Mouse (Mus musculus) megakaryocyte, adult 5-6 weeks (primary cell): ENCODE data around the gene F2rl1. TPM values are rescaled to one million over a fixed set of nuclear protein-coding genes. Genes with fewer than 3 reads are reported as not detected.

Experiments
- ATAC-seq: 2 replicates; pipeline ENCODE4 v1.8.0; 2016; ENCODE audit warnings: mild to moderate bottlenecking, inconsistent platforms; ENCODE audit not compliant: poor library complexity, severe bottlenecking
- total RNA-seq, 2 experiments: library from RNA; stranded (forward) in 1 of 2; stranded (reverse) in 1 of 2; fragments of 153-499, 151-499 nt in 1 of 2; fragments of 221-1000, 200-1000 nt in 1 of 2; gene quantifications; 2 replicates each; pipeline versions ENCODE4 v1.2.3 to v1.2.4; 2015 to 2017

Gene F2rl1
- total RNA-seq, 2 experiments from 2014 or later: 0.33 TPM; not detected in 1

DNA sequence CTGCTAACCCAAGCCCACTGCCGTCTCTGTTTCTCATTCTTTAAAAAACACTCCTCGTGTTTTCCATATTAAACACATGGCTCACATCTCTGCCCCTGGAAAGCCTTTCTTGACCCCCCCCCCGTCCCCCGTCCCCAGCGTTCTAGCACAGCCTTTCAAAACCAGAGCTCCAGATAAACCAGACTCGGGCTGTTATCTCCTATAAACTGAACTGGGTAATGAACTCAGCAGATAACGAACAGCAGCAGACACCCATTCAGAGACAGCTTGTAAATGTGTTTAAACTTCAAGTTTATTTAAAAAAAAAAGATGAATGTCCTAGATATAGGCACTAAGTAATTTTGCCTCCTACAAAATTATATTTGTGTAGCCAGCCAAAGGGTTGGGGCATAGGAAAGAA lies 49.9 kb downstream of the F2rl1 start:
- ATAC-seq: no peak

GRCm38 (mm10) chr13:95474294-95474693 lies 50.7 kb downstream of the F2rl1 start:
- ATAC-seq: no peak

- peak; percentile 64; the same call in 1 of the 2 replicates for ATAC-seq
Observed at GRCm38 (mm10) chr13:95470970-95471369, 54.1 kb downstream of the F2rl1 start.

Other genes with a start within 250 kb of the F2rl1 start
- 14.5 and 16.8 TPM in 2 replicates for gene Zbed3, start 201.6 kb downstream of the F2rl1 start, total RNA-seq (2015)
- 2.3 and 4.6 TPM in 2 replicates for gene Zbed3, start 201.6 kb downstream of the F2rl1 start, total RNA-seq (2017)
- gene Aggf1, start 149.9 kb downstream of the F2rl1 start, total RNA-seq (2015): 21.2 and 22.2 TPM in 2 replicates
- 38.1 and 40.3 TPM in 2 replicates for gene Aggf1, start 149.9 kb downstream of the F2rl1 start, total RNA-seq (2017)
- not detected in 2 replicates for gene Crhbp, start 80.3 kb downstream of the F2rl1 start, total RNA-seq (2015)
- not detected in 2 replicates for gene Crhbp, start 80.3 kb downstream of the F2rl1 start, total RNA-seq (2017)
- not detected in 2 replicates for gene S100z, start 46.5 kb downstream of the F2rl1 start, total RNA-seq (2015)
- not detected in 2 replicates for gene S100z, start 46.5 kb downstream of the F2rl1 start, total RNA-seq (2017)
- 1.1 and 2.1 TPM in 2 replicates for gene F2r, start 93.3 kb upstream of the F2rl1 start, total RNA-seq (2015)
- 0.65 and 1.9 TPM in 2 replicates for gene F2r, start 93.3 kb upstream of the F2rl1 start, total RNA-seq (2017)
- 0.89 and 1.9 TPM in 2 replicates for gene F2rl2, start 171.6 kb upstream of the F2rl1 start, total RNA-seq (2015)
- gene F2rl2, start 171.6 kb upstream of the F2rl1 start, total RNA-seq (2017): 0.51 and 0.57 TPM in 2 replicates